Mouse (Mus musculus): ENCODE measurements around the gene Ets1.
A peak's percentile ranks its signal among the peaks of the same experiment; 100 is the strongest.

The Ets1 gene

DNA sequence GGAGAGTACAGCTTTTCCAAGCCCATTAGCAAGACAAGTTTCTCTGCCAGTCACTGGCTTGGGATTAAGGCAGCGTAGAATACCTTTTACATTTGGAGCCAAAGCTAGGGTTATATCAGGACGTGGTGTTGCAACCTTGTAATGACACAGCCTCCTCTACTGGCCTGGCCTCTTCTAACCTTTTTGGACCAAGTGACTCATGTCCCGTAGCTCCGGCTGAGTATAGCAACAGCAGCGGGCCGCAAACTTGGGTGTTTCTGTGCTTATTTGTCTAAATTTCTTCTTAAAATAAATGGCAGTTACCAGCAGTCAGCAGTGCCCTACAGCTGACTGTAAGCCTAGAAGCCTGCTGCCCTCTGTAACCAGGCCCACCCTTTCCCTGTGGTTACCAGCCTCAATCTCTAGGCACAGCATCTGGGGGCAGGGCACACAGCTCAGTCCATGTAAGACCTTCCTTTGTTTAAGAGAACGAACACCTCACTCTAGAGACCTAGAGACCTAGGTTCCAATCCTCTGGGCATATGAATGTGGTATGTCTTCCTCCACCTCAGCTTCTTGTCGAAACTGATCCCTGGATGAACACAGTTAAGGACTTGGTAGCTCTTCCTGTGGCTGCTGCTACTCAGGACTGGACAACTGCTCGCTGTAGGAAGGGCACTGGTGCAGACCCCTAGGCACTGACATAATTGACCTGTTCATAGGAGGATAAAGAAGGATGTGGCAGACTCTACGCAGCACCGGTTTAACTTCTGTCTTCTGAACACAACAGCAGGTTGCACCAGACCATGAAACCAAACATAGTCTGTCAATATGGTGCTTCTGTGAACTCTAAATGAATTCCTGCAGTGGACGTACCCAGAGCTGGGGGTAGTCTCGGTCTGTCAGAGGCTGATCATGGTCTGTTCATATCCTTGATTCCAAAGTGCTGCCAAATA, 94.9 kb downstream of the Ets1 start:
- peak in 1 of 2 experiments; percentile 29 for DNase-seq

DNA sequence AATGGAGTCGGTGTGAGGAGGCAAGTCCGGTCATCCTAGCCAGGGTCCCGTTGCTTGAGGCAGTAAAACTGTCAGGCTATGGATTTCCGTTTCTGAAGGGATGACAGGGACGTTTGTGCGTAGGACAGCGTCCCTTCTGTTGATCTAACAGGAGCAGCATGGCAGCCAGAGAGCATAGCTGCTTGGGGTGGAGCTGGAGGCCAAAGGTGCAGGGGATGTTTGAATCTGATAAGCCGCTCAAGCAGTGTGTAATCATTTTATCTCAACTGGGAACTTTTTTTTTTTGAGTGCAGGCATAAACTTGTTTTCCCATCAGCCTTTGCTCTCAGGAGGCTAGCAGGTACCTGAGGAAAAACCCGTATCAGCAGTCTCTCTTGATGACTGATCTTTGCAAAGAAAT, 95.8 kb downstream of the Ets1 start:
- no peak for DNase-seq

DNA sequence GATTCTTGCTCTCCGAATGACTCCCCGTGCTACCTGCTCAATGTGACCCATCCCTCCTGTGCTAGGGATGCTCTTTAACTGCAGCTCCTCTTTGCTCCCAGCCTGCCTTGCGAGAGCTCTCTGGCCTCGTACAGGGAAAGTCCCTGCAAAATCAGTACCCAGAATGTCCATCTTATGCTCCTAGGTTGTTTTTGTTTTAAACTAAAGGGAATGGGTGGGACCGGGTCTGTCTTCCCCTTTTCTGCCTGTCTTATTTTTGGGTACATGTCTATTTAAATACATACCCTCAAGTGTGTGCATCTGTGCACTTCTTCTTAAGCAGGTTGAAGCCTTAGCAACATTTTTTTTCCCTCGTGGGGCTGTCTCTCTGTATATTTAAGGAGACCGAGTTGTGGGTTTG, 99.0 kb downstream of the Ets1 start:
- peak; percentile 58 to 60 for DNase-seq

DNA sequence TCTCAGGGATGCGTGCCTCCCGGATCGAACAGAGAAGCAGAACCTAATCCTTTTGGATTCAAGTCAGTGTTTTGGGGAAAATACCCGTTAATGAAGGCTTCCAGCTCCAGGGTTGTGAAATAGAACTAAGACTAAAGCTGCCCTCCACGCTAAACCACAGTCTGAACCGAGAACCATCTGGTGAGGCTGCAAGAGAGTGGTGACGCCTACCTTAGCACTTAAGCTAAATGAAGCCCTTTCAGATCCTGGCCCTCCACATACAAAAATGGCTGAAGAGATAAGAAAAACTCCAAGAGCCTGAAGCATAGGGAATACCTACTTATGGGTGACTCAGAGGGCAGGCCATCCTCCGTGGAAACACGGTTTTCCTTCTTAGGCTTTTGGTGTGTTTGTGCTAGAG, 100.0 kb downstream of the Ets1 start:
- no peak for DNase-seq

DNA sequence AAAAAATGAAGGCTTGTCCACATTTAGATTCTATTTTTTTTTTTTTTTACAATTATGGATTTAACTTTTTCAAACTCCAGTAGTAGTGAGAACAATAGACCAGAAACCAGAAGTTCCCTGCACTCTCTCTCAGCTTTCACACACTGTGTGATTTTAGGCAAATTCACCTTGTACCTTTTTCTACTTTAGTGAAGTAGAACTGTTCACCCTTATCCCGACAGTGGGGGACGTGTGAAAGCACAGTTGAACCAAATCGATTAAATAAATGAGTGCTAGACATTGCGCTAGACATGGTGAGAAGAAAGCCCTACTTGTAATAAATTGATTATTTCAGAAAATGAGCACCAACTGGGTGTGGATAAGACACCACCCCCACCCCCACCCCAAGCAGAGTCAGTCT, 104.0 kb downstream of the Ets1 start:
- DNase-seq = peak; percentile 52 to 58

DNA sequence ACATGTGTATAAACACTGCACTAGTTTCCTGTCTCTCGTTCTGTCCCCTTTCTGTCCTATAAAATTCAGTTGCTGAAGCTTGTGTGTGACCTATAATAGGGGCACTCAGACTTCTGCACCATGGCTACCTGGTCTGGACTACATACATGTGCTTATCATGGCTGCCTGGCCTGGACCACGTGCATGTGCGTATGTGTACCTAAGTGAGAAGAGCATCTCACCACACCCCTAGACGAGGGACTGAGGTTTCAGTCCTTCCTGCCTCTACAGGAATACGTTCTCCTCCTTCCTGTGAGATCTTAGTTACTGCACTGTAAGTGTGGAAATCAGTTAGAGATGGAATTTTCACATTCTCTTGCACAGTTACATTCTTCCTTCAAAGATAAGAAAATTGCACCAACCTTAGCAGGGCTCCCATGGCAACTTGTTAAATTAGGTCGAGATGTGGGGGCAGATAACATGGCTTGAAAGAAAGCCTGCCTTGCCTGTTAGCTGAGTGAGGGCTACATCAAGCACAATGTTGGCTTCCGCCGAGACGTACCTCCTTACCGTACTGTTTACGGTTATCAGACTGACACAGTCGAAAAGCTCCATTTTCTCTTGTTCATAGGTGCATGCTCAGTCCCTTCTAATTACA, 104.8 kb downstream of the Ets1 start:
- DNase-seq = no peak

DNA sequence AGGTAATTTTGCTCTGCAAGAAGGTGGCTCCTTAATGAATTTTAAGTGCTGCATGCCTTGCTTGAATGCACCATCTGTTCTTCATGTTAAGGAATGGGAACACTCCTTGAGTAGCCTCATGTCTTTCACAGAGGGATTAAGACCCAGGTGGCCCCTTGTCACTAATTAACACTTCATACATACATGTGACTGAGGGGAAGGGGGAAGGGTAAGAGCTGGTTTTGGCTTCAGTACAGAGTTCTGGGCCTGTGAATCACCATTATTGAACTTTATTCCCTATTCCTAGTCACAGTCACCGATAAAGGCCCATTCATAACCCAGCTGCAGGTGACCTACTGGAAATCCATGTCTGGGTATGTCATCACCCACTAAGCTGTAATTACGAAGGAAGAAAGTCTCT, 105.7 kb downstream of the Ets1 start:
- no peak for DNase-seq

DNA sequence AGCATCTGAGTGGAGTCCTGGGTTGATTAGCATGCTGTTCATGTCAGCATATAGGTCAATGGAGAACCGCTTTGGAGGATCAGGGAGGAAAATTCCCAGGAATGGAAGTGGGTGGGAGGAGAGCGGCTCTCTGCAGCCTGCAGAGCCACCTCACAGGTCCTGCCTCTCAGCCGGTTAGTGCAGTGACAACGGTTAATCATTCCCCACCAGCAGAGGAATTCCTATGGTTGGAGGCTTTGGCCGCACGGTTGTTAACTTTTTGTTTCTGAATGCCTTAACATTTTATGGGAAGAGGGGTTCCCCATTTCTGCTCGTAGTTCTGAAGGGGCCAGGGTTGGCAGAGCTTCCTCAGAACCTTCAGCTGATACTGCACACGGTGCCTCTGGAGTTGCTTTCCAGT, 107.1 kb downstream of the Ets1 start:
- DNase-seq = no peak

DNA sequence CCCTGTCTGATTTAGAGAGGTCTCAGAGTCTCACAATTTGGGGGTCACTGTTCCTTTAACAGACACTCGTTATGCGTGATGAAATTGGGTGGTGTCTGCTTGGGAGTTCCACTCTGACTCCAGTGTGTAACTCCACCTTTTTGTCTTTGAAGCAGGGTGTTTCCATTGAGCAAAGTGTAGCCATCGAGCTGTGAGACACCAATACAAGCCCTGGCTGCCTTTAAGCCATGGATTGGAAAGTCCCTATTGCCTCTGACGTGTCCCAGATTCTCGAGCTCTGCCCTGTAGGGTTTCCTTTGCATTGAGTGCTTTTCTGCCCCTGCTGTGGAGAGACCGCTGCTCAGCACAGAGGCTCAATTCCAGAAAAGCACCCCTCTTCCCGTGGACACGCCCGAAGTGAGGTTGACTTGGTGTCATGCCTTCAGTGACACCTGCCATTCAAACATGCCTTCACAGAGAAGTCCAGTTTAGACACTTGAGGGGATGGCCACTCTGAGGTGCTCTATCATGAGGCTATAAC, 107.7 kb downstream of the Ets1 start:
- DNase-seq = peak in 1 of 2 experiments; percentile 44

DNA sequence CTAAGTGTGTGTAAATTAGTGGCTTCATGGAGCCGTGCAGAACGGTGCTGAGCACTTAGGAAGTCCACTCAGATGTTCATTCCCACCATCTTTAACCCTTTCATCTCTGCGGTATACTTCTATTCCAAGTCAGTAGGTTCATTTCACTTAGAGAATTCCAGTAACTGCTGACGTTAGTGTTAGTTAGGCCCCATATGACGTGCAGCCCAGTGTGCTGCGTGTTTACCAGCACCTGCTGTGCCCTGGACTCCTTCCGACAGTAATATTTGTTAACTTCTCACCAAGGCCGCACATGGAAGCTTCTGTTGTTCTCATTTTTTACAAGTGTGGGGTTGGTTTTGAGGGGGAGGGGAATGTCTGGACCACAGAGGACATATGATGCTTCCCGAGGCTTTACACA, 108.3 kb downstream of the Ets1 start:
- DNase-seq = no peak

DNA sequence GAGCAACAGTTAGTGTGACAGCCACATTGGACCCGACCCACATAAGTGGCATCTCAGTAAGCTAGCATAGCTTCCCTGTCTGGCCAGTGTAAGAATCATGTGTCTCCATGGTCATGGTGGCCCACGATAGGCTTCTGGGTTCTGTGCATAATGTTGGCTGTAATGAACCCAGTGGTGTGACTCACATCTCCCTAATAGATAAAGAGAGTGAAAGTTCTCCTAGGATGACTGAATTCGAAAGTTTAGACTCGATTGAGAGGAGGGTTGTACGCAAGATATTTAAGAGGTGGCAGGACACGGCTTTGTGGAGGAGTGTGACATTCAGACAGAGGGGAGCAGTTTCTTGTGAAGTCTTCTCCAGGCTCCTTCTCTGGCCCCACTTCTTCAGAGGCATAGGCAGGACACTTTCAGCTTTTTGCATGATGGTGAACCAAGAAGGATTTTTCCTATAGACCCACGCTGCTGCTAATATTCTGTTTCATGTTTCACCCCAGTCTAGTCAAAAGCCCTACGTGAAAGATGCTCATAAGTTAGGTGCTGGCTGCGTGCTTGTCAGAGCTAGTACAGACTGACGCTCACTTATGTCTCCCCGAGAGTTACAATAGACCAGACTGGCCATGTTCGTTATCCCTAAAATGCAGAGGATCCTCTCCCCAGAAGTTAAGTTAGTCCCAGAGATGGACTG, 109.2 kb downstream of the Ets1 start:
- peak; percentile 41 to 42 for DNase-seq

DNA sequence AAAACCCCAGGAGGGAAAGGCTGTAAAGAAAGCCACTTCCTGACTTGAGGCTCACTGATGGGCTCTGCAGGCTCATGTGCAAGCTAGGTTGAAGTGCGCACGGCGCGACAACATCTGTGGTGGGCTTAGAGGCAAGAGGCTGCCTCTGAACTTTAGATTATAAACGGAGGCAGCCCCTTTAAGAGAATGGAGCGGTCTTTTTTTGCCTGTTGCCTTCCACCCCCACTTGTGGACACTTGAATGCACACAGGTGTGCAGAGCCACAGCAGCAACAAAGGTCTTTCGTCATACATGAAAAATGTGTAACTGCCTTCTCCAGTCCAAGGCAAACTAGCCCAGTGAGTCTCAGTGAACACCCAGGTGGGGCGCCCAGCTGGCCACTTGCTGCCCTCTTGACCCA, 110.0 kb downstream of the Ets1 start:
- DNase-seq = peak; percentile 38 to 45

DNA sequence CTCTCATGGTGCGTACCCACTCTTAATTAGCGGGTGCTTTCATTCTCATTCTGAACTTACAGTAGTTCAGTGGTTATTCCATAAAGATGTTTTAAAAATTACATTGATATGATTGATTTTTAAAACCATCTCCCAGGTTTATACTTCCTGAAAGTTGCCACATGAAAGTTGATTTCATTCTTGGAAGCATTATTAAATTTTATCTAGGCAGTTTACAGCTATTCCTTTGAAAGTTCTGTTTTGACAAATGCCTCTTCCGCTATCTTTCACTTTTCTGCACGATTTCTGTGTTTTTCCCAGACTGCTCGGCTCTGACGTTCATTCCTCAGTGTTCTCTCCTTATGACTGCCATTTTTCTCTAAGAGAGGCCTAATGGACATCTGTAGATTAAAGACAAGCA, 110.6 kb downstream of the Ets1 start:
- DNase-seq = no peak

DNA sequence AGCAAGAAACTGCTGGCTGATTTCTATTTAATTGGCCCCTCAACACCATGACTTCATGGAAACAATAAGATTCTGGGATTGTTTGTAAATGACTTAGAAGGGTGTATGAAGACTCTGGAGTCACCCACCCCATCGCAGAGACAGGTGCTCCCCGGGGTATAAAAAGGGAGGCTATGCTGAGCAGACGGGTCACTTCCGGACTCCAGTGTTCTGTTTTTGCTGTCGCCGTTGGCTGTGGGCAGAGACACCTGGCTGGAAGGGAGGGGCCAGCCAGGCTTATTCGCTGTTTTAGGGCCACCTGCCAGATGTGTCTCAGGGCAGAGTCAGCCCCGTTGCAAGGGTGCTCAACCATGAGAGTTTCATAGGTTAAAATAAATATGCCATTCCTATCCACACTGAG, 111.6 kb downstream of the Ets1 start:
- peak; percentile 80 to 84 for DNase-seq

DNA sequence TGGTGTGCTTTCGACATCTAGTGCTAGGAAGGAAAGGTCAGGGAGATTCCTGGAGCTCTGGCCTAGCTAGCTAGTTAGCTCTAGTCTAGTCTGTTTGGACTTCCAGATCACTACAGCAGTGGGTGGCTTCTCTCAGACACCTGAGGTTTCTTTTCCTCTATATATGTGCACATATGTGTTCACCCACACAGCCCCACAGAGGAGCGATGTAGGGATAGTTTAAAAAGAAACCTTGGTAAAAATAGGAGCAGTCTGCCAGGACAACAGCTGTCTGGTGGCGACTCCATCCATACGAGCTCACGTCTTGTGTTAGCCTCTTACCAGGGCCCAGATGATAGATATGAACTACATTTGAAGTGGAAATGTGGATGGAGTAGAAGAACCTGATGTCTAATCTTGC, 112.5 kb downstream of the Ets1 start:
- DNase-seq = no peak

DNA sequence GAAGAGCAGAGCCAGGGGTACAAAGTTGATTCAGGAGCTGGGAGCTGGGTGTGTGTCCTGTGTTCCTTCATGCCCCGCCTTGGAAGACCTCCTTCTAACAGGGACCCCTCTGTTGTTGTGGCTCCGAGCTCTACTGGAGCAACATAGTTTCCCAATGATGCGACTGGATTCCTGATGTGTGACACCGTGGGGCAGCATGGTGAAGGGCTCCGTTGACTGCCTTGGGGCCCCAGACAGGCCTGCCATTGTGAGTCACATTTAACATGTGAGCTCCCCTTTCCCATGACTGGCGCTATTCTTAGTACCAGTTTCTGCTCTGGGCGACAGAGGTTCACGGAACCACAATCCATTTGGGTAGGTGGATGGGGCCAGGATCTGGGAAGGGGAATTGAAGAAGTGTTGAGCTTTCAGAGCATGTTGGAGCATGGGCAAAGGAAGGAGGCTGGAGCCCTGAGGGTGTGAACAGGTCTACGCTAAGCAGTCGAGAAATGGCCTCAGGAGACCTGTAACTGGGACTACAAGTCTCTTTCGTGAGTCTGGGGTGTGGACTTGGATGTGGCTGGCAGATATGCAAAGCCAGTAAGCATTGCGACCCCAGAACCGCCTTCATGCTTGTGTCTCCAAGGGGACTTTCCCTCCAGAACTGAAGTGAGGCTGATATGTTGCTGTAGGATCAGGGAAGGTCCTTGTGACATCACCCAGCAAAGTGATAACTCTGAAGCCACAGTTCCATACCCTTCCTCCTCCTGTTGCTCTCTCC, 113.9 kb downstream of the Ets1 start:
- DNase-seq = peak; percentile 46 to 57

DNA sequence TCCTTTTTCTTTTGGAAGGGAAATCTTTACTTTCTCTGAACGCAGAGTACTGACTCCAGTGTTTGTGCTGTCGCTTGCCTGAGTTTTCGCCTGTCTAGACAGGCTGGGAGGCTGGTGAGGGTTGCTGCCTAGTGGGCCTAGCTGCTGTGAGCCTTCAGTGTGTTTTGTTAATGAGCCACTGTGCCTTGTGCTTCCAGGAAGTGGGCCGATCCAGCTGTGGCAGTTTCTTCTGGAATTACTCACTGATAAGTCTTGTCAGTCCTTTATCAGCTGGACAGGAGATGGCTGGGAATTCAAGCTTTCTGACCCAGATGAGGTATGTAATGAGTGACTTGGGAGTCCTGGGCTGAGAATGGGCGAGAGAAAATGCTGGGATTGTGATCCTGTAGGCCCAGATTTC, 116.6 kb downstream of the Ets1 start:
- peak in 1 of 2 experiments; percentile 1 for DNase-seq

DNA sequence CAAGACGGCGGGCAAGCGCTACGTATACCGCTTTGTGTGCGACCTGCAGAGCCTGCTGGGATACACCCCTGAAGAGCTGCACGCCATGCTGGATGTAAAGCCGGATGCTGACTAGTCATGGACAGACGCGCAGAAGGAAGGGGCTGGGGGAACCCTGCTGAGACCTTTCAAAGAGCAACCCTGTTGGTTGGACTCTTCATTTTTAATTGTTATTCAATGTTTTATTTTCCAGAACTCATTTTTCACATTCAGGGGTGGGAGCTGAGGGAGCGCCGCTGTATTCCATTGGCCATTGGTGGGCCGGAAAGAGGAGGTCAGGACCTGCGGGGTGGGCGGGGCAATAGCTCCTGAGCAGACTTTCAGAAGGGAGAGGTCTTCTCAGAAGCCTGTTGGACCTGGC, 118.3 kb downstream of the Ets1 start:
- no peak for DNase-seq

DNA sequence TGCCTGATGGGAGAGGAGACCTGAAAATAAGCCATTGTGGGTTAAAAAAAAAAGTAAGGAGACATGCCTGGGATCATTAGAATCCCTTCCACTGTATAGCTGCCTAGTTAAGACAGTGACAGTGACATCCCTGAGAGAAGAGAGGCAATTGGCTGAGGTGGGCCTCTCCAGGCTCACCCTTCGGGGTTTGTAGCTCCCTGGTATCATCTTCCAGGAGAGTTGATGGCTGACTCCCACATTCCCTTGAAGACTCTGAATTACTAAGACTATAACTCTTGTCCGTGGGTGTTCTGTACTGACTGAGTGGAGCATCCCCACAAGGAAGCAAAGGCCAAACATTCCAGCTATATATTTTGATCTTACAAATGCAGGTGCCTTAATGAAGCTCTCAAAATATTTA, 120.0 kb downstream of the Ets1 start:
- no peak for DNase-seq

DNA sequence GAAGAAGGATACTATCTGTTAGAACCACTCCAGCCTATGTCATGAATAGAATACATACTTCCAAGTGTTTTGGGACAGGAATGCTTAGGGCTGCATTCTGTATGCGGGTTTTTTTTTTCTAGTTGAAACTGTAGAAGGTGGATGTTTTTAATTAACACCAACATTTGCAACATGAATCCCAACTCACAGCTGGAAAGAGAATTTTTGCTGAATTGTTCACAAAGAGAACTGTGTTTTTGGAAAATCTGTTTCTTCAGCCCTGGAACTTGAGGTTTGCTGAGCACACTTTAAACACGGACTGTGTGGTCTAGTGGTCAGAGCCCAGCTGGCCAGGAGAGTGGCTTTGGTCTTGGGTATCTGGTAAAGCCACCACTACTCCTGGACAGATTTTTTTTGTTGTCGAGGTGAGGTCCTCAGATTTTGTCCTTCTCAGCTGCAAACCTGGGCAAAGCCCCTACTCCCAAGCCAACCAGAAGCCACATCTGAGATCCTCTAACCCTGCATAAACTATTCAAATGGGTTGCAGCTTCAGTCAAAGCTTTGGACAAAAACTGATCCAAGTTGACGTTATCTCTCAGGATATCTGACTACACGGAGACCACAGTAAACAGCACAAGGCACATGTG, 122.4 kb downstream of the Ets1 start:
- no peak for DNase-seq

DNA sequence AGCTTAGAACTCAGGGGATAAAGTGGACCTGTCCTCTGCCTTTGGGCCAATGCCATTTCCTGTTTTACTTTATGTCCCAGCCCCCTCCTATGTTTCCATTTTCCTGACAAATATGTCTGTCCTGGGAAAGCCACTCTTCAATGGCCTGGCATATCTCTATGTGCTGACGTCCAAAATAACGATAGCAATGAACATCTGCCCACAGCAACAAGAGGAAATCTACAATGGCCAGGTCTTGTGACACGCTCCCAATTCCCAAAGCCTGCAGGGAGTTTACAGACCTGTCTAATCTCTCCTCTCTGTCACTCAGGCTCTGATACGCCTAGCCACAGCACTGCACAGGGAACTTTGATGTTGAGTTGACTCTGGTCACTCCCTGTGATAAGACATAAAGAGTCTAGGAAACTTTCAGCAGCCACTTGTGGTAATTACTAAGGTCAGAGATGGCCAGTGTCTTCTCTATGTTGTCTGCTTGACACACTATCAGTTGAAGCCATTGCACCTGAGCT, 124.7 kb downstream of the Ets1 start:
- DNase-seq = no peak

DNA sequence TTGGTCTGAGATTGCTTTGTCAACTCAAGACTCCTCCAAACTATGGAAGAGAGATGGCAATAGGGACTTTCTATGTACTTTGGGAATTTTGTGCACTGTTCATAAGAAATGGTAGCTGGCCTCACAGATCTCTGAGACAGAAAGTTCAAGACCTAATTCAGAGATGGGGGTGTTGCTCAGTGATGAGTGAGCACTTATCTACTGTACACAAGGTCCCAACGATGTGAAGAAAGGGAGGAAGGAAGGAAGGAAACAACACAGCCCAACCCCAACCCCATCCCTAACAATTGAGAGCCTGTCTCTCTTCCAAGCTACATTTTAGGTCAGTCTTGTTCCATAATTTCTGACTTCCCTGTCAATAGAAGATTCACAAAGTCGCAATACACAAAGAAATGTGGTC, 125.3 kb downstream of the Ets1 start:
- no peak for DNase-seq

All from B cell, adult 2 months (primary cell).